Mouse (Mus musculus) 416B (cell line): ENCODE data around the gene Alad.
A peak's percentile ranks its signal among the peaks of the same experiment; 100 is the strongest.

Source experiments
- DNase-seq: peaks from one replicate; pipeline ENCODE4 v3.0.0; 2011; ENCODE audit warnings: low read depth

Gene Alad

DNA sequence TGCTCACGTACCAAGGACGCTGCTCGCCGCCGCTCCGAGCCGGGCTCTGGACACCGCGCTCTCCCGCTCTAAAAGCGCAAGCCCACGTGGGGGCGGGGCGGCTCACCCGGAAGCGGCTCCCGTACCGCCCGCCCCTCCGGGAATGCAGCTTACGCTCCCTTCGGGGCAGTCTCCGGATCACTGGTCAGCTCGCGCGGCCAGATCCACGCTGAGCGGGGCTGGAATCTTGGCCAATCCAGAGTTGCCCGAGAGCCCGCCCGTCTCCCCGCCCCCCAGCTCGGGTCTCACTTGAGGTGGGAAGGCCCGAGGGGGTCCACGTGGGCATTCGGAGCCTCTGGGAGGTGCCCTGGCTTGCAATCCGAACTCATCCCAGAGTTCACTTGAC, at the start of gene Alad:
Gene Alad (minus strand): TSS at position 70 of the 385 bp plus-strand sequence.
- DNase-seq: peak; percentile 90

DNA sequence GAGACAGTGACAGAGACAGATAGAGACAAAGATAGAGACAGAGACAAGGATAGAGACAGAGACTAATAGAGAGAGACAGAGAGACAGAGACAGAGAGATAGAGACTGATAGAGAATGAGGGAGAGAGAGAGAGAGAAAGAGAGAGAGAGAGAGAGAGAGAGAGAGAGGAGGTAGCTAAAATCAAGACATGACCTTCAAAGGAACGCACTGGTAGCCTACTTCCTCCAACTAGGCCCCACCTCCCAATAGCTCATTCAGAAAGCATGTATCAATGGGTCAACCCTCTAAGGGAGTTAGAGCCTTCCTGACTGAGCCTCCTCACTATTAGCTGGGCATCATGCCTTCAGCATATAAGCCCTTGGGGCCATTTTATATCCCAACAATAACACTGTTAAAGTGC, 48.6 kb upstream of the Alad start:
- DNase-seq: no peak

DNA sequence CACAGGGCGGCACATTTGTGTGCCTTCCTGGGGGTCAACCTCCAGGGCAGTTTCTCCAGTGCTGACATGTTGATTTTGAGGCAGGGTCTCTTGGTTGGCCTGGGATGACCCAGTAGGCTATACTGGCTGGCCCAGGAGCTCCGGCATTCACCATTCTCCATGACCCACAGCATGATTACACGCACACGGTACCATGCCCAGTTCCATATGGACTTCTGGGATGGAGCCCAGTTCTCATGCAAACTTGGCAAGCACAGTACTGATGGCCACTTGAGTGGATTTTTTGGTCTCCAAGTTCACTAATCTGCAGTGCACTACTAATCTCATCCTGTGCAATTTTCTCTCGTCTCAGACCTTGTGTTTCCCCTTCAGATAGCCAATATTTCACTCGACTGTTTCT, 48.0 kb upstream of the Alad start:
- no peak for DNase-seq

DNA sequence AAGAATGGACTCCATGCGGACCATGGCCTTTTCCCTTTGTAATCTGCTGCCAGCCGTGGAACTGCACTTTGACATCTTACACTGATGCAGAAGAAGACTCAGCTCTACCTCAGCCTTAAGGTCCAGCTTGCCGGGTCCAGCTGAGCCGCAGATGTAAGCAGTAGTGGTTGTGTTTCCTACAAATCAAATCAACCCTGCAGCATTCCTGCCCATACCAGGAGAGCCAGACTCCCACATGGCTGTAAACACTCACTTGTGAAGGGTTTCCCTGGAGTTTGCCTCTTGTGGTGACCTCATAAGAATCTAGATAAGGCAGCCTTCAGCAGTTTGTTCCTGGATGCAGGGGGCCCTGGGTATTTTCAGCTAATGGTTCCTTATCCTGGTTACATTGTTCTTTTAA, 46.8 kb upstream of the Alad start:
- DNase-seq: no peak

DNA sequence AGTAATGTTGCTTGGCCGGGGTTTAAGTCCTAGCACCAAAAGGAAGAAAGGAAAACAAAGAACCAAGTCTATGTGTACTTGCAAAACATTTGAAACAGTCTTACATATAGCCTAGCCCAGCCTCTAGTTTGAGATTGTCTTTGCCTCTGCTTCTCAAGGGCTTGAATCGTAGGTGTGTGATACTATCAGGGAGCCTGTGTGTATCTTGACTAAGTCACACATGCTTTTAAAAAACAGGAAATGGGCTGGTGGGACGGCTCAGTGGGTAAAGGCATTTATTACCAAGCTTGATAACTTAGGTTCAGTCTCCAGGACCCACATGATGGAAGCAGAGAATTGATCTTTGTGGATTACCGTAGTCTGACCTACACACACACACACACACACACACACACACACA, 42.3 kb upstream of the Alad start:
- no peak for DNase-seq

DNA sequence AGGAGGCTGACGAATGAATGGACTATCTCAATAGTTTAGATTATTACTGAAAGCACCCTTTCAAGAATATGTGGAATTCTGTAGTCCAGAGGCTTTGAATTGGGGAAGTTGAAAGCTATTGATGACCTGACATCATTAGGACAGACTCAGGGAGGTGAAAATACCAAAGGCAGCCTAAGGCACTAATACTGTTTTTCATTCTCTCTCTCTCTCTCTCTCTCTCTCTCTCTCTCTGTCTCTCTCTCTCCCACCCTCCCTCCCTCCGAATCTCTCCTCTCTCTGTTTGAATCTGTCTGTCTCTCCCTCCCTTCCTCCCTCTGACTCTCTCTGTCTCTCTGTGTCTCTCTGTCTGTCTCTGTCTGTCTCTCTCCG, 41.9 kb upstream of the Alad start:
- DNase-seq: no peak

DNA sequence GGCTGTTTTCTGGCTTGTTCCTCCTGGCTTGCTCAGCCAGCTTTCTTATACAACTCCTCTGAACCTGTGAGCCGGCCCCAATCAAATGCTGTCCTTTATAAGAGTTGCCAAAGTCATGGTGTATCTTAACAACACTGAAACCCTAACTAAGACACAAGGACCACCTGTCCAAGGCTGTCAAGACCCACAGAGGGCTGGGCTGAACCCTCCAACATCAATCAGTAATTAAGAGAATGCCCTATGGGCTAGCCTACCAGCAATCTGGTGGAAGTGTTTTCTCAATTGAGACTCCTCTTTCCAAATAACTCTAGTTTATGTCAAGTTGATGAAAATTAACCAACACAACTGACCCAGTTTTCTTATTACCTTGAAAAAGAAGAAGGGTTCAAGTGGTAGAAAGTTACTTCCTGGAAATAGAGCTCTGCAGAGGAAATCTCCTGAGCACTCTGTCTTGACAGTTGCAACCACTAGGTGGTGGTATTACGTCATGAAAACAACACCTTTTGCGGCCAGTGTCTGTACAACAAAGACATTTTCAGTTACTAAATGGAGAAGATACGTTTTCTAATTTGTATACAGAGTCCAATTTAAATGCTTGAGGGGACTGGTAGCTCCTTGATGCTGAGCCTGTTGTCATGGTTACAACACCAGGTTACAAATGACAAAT, 41.4 kb upstream of the Alad start:
- peak; percentile 84 for DNase-seq

DNA sequence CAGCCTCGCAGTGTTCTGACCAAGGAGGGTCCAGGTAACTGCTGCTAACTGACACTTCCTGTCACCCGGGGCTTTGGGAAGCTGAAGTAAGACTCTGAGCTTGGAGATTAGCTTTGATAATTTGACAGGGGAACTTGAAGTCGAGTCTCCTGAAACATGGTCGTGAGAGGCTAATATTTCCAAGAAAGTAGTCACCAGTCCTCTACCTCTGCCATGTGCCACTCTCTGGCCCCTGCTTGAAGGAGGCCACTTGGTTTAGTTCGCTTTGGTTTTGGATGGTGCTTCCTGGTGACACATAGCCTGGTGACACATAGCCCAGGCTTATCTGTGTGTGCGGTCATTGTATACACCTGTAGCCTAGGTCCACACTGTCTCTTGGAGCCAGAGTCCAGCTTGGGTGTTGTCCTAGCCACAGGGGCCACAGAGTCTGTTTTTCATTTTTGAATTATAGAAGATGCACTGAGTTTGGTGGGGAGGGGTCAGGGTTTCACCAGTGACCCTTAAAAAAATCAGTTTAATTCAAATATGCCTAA, 40.1 kb upstream of the Alad start, which contains the start of gene Rgs3:
Gene Rgs3 (plus strand): TSS at position 51 of the 533 bp plus-strand sequence.
- peak; percentile 21 for DNase-seq

DNA sequence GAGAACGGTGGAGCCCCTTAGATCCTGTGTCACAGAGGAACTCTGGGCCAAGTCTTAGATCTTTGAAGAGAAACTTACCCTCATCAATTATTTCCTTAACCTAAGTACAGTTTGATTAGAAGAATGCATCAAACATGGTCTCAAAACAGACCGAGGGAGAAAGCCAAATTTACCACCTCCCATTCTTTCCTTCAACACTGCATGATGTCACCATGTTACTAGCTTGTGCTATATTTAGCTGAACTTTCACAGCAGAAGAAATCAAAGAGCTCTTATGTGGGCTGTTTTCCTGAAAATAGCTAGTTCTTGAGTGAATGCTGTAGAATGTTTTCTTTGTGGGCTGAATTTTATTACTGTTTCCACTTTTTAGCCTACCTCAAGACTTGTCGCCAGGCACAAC, 37.7 kb upstream of the Alad start:
- DNase-seq: no peak

DNA sequence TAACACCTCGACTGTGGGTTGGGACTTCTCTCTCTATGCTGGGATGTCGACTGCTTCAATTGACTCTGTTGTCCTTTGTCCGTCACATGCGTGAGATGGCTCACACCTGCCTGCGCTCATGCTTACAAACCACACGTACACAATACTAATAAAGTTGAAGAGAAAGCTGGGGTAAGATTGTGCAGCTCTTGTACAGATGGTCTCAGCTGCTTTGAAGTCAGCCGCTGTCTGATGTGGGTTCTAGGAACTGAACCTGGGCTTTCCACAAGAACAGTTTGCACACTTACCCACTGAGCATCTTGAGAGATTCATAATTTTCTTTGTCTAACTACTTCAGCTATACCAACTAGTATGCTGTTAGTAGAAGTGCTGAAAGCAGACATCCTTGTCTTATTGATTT, 32.2 kb upstream of the Alad start:
- DNase-seq: no peak

DNA sequence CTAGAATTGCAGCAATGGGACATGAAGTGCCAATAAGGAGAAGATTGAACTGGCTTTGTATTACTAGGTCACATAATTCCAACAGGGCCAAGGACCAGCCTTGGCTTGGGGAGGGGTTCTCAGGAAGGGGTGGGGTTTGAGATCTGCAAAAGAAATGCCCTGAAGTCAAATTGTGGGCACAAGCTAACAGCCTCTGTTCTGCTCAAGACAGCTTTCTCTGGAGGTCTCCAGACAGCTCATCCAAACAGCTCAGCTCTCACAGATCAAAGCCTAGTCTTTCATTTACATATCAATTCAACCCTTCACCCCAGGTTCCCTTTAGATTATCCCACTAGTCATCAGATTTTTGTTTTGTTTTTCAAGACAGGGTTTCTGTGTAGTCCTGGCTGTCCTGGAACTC, 25.1 kb upstream of the Alad start:
- no peak for DNase-seq

DNA sequence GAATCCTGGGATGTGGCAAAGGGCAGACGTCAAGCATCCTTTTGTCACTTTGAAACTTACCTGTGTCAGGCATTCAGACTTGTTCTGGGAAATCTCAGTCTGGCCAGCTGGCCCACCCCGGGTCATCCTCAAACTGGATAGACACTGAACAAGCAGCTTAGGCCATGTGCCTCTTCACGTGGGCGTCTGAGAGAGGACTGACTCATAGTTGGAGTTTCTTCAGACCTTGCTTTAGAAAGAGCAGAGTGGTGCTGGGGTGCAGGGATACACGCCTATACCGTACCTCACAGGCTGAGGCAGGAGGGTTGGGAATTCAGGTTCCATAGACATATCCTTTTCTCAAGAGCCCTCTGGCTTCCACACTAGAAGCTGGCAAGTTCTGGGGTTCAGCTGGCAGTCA, 24.1 kb upstream of the Alad start:
- DNase-seq: no peak

DNA sequence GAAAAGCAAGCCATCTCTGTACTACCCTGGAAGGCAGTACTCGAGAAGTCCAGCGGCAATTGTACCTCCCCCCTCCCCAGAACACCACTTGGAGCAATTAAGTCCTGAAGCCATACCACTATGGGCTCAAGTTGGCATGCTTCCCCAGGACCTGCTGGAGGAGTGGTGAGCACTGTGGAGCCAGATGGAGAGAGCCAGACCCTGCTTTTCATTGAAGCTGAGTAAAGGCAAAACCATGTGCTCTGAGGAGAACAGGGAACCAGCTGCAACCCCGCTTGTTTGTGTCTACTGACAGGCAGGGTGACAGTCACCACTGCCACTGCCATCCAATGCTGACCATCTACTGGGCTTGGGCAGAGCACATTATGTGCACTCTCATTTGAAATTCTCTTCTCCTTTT, 22.1 kb upstream of the Alad start:
- no peak for DNase-seq

DNA sequence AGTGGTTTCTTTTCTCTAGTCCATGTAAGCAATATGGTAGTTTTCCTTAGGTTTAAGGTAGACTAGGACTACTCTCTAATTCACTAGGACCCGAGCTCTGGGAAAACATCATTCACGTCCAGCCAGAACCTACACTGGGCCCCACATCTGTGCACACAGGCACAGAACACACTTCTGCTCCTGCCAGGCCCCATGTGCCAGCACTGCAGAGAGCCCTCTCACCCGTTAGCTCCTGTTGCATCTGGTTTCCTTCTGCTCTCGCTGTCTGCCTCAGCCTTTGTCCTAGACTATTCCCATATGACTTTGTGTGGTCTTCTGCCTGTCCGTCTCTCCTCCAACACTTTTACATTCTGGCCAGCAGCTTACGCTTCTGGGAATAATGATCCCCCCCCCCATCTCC, 14.0 kb upstream of the Alad start:
- DNase-seq: no peak

DNA sequence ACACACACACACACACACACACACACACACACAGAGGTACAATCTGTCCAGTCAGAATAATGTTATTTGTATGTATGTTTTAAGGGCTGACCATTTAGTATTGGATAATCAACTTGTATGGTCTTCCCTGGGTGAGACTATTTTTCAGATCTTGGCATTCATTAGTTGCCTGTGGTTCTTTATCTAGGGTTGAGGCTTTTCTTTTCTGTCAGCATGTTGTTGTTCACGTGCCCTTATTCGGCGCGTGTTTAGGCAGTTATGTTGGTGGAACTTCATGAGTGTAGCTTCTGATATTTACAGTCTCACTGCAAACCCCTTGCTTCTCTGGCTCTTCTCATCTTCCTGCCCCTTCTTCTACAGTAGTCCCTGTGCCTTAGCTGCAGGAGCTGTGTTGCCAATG, 7.9 kb upstream of the Alad start:
- DNase-seq: no peak

DNA sequence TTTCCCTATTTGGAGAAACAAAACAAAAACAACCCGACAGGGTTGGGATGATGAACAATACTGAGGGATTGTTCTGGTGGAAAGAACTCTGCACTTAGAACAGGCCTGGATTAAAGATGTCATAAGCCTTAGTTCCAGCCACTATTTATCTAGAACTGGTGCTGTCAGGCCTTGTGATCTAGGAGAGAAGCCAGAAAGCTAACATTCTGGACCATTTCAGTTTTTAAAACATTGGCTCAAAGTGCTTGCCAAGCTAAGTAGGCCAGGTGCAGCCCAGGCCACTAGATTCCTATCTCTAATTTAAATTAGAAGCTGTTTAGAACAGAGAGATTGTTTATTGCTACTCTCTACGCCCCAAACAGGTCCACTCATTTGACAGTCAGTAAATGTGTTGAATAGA, 6.5 kb upstream of the Alad start:
- DNase-seq: no peak

DNA sequence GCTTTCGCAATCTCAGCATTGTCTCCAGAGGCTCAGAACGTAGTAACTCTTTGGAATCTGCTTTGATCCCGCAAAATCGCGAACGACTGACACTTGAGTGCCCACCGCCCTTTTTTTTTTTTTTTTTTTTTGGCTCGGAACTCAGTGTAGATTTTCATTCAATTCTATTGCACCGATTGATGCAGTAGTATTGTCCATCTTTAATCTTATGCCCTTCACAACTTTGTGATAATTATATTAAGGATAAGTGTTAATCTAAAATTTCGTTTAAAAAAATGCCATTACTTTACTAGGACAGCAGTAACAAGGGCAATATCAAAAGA, 5.7 kb upstream of the Alad start:
- DNase-seq: no peak

DNA sequence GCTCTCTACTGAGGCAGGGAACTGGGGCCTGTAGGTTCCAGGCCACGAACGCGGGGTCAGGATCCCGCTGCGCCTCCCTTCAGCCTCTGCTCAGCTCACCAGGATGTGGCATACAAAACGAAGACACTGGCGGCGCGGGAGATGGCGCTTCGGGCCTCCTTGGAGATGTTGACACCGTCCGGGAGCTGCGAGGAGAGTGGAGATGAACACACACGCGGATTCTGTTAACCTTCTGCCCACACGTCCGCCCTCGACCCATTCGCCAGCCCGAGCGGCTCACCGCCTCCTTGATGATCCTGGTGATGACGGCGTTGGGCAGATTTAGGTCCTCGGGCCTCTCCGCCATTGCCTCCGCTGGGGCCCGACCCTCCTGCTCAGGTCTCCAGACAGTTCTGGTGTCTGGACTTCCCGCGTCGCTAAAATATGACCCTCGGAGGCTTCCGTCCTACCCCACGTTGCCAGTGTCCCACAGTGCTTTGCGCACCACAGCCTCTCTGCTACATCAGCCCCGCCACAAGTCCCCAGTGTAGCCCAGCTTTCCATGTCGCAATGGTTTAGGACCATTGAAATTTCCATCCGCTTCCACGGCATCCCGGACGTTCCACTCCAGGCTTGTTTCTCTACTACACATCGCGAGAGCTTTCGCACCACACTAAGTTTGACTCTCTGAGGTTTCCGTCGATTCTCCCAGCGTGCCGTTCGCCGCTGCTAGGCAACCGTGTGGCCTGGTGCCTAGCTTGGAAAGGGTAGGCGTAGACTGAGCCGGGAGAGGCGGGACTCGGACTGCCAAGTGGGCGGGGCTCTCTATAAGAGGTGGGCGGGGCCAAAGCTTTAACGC, 5.2 kb upstream of the Alad start, which contains the start of the genes Pole3 and 4933430I17Rik:
Gene Pole3 (minus strand): TSS at position 418 of the 838 bp plus-strand sequence.
Gene 4933430I17Rik (plus strand): TSS at position 719 of the 838 bp plus-strand sequence.
- DNase-seq: peak; percentile 99

DNA sequence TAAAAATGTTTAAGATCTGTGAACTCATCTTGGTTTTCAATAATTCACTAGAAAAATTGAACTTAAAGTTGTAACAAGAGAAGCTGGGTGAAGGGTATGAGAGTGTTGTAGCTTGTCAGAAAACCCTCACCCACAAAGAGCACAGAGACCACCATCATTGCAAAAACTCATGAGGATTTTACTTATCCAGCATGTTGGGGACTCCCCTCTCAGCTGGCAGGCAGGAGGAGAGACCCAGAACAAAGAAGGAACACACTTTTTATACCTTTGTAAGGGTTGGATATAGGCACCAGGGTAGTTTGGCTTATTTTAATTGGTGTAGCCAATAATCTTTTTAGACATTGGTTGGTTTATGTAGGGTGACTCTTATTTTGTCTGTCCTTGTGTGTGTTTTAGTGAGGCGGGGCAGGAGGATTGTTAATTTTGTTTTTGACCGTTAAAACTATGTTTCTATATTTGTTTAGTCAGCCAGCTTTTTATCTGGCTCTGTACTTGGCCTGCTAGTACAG, 1.2 kb upstream of the Alad start:
- DNase-seq: peak; percentile 41

DNA sequence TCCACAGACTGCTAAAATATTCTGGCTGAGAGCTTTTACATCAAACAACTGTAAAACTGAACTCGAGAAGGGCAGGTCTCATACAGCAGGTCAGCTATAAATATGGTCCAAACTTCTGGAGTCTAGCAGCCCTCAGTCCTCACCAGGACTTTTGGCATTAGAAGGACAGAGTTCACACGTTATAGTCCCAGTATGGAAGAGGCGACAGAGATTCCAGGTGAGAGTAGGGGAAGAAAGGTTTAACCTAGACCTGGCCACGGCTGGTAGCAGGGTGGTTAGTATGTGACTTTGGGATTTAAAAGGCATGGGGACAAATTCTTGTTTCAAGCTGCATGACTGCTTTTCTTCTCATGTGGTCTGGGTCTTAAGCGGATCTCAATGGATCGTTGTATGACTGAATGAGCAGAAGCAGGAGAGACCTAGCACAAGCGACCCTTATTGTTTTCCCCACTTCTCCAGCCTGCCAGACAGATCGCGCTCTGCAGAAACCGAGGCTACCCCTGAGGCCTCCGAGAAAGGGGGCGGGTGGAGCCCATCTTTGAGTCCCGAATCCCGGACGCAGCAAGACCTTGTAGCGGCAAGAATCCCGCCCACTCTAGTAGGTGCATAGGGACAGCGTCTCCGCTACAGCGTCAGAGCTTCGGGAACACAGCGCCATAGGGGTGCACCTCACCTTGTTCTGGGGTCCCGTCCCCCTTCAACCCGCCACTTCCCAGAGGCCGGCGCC, 433 bp downstream of the Alad start:
- no peak for DNase-seq

DNA sequence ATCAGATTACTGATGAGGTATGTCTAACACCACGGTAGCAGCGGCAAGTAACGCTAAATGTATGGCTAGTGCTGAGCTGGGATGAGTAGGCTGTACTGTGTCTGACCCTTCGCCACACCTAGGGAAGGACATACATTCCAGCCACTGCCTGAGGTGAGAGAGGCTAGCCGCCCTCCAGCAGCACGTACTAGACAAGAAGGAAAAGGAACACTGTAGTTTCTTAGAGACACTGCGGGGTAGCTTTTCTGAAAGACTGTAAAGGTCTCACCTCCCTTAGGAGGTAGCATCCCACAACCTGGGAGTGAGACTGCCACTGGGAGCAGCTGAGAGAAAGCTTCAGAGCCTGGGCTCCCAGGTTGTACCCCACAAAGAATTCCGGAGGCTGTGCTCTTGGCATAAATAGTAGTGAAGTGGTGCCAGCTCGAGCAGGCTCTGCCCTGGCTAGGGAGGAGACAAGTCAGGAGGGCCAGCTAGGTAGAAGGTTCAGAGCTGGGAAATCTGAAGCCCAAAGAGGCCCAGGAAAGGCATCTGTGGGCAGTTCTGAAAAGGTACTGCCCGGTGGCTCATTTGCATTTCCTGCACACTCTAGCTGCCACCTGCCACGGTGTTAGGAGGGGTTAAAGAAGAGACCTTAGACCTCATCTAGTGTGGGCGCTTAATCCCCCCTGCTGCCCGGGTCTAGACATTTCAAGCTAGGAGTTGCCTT, 1.1 kb downstream of the Alad start:
- peak; percentile 54 for DNase-seq
